Mouse (Mus musculus) frontal cortex, adult 2 months (tissue): ENCODE measurements around the gene Lsamp. TPM values are rescaled to one million over a fixed set of nuclear protein-coding genes. Genes with fewer than 3 reads are reported as not detected.
"Not testable (repeated sequence)": the region's sequence is repeated elsewhere in the genome, so short reads cannot be mapped to it uniquely, and the experiment has no call there.

ENCODE experiments used
- DNase-seq, 2 experiments: peaks; one replicate each; pipeline ENCODE4 v3.0.0; 2022; ENCODE audit warnings: low spot score in 1 of 2; ENCODE audit errors: extremely low spot score in 1 of 2
- polyA plus RNA-seq: library from polyadenylated mRNA; depleted of rRNA; stranded (reverse); fragments of >200 nt; gene quantifications from 2 replicates; pipeline ENCODE4 v1.2.3, GENCODE M21; 2012

Gene Lsamp
- polyA plus RNA-seq, 1 experiment: 96.8 TPM

DNA sequence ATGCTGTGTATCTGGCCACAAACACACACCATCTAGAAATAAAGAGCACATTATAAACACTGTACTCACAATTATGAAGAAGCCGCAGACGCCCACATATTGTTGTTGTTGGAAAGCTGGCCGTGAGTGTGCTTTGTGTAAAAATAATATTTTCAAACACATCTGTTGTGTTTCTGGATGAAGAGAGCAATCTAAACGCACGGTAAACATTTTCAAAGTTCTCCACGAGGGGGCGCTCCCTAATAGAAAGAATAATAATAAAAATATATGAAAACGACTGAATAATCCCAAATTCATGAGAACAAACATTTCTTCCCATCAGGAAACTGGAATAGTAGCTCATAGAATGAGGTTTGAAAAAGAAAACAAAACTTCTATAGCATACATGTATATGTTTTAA, 482.4 kb downstream of the Lsamp start:
- peak in 1 of 2 experiments; percentile 69 for DNase-seq

DNA sequence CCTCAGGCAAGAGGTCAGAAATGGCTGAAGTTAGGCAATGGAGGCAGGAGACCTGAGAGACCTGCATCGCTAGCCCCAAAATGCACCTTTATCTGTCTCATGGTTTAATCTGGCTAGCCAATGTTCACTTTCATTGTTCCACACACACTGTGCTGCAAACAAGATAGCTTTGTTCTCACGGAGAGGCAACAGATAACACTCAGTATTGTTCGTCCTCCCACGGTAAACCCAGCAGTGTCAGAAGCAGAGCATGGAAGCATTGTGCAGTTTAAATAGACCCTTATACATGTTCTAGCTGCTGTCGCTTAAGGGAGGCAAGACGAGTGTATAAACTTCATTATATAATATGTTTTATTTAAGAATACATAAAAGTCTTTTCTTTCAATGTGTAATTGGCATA, 486.8 kb downstream of the Lsamp start:
- DNase-seq: no peak

DNA sequence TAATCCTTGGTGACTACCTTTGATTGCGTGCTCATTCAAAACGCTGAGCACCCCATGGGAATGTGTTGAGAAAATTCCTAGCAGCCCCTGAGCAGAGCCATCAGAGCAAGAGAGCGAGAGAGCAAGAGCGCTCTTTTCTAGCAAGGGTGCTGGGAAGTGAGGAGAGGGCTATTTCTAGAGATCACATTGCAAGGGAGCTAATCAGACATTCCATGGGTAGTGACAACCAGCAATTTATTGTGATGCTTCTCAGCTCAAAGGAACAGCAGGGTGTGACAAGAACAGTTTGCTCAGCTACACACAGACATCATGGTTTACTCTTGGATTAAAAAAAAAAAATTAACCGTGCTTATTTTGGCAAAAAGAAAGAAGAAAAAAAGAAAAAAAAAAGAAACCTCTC, 487.8 kb downstream of the Lsamp start:
- DNase-seq: no peak

DNA sequence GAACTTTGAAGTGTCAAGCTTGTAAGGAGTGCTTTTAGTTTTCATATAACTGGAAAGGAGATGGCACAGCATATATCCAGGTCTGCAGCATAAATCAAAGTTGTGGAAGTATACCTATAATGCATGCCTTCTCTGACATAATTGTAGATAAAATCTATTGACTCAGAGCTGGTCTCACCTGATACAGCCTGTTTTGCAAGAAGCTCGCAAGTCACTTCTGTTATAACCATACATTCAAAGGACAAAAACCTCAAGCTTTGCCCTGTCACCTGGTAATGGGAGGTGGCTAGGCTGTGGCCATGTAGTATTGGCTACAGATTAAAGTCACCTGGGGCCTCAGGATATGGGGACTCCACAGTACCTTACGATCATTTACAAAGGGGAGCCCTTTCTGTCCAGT, 507.4 kb downstream of the Lsamp start:
- no peak for DNase-seq

DNA sequence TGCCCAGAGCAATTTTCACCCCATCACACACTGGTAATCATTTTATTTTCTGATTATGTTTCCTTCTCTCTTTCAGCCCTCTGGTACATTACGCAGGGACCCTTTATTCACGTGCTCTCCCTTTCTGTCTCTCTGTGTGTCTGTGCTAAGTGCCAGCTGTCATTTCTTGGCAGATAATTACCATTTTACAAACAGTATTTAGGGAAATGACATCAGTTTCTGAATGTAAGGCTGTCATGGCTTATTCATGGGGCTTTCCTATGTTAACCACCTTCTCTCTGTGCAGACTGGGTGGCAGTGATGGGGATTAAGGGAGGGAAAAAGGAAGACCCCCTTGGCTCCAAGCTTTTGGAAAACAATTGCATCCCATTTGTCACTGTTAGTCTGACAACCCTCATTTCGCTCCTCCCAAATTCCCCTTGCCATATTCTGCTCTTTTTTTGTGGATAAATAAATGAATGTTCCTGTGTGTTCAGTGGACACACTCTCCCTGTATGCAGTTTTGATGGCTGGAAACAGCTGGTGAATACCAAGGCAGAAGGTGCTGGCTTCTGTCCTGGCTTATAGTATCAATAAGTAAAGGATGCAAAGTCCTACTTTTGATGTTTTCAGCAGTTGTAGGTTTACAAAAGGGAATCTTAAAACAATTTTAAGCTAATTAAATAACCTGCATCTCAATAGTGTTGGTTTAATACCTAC, 520.2 kb downstream of the Lsamp start:
- DNase-seq: no peak

DNA sequence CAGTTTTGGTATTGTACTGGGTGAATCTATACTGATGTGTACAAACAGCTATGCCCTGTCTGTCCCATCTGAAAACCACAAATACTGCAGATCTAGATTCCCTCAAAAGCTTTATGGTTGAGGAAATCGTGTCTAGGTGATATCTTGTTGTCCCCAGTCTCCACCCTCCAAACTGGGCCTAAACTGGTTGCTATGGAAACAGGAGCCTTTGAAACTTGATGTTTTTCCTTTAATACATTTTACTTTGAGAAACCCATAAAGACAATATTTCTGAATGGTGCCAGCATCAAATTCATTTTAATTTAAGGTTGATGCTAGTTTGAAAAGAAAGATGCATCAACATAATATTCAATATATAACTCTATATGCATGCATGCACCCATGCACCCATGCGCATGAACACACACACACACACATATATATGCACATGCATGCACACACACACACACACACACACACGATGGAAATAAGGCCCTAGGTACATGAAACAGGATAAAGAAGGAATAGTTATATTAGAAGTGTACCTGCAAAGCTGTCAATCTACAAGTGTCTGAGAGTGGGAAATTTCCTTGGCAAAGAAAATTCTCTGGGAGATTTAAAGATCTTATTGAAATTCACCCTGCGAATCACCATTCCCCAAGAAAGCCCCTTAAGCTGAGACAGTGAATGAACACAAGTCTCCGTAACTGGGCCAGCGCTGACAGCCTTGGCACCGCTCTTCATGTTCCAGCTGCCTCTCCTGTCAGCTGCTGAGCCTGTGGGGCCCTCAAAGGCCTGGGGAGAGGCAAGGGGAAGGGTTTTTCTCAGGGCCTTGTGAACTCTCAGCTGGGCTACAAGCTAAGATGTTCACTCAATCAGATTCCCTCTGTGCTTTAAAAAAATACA, 525.2 kb downstream of the Lsamp start:
- DNase-seq: peak in 1 of 2 experiments; percentile 45

DNA sequence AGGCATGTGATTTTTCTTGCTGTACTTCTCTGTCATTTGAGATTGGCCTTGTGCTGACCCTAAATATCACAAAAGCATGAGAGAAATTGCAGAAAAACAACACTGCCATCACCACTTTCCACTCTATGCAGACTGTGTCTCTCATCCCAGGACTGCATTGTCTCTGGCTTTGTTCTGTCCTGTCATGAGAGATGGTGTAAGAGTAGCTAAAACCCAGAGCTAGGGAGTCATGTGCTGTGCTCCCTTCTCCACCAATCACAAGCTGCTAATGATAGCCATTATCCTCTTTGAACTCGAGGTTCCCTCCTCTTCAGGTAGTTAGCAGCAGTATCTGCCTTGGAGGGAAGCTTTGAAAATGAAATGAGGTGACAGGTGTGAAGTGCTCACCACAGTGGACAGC, 552.6 kb downstream of the Lsamp start:
- no peak for DNase-seq

DNA sequence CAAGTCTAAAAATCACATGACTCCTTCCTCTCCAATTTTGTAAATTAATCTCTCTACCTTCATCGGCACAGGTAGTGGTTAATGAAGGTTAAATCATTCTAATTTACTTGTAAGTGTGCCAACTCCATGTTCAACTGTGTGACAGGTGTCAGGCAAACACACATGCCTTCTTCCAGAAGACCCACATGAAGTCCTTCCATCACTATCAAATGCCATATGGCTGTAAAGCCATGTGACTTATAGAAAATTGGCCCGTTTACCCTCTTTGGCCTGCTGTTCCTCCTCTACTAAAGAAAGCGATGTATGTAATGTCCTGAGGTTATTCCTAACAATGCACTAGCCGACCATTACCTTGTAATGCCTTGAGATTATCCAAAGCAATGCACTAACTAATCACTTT, 565.5 kb downstream of the Lsamp start:
- no peak for DNase-seq

DNA sequence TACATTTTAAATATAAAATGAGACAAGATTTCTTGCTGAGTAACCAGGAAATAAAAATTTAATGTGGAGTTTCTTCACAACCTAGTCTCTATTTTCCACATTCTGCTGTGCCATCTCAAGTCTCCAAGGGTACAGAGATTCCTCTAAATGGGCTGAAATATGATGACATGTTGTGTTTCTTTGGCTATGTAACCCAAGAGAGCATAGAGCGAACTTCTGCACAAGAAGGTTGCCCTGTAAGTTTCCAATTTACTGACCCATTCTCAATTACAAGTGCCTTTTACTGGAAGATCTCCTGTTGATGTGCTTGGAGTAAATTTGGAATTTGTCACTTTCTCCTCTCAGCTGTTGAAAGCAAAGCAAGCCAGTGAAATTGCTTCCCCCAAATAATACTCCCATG, 571.4 kb downstream of the Lsamp start:
- DNase-seq: no peak

DNA sequence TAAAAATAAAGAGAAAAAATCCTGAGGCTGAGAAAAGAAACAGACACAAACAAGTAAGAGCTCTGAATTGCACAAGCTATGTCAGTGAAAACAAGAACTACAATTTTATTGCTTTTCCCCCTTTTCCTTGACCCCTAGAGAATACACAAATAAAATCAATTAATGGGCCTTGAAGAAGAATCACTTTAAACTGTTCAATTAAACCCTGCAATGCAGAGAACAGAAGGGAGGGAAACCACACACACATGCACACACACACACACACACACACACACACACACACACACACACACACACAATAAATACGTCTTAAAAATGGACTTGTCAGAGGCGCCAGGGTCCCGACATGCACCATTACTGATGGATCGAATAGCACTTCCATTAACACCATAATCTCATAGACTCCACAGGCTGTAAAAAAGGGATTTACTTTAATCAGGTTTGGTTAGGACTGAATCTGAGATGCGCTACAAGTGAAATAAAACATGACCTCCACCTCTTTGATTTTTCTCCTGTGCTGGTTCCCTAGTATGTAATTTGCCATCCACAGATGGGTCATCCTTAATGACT, 573.6 kb downstream of the Lsamp start:
- DNase-seq: no peak

DNA sequence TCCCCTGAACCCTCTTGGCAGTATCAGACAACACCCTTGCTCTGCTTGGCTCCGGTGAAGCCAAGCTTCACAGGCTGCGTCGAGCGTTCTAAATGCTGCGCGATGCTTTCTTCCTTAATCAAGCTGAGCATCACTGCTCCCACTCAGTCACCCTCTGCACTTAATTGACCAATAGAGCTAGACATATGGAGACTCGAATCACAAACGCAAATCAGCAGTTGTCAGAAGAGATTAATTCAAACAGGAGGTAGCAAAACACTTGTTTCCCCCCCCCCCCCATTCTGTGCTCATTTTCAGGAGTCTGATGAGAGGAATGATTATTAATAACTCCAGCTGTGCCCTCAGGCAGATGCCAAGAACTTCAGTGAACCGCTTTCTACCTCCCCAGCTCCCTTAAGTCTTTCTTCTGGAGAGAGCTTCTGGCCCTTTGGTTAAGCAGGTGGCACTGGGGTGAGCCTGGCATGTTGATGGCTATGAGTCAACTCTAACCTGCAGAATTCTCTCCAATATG, 583.3 kb downstream of the Lsamp start:
- no peak for DNase-seq

DNA sequence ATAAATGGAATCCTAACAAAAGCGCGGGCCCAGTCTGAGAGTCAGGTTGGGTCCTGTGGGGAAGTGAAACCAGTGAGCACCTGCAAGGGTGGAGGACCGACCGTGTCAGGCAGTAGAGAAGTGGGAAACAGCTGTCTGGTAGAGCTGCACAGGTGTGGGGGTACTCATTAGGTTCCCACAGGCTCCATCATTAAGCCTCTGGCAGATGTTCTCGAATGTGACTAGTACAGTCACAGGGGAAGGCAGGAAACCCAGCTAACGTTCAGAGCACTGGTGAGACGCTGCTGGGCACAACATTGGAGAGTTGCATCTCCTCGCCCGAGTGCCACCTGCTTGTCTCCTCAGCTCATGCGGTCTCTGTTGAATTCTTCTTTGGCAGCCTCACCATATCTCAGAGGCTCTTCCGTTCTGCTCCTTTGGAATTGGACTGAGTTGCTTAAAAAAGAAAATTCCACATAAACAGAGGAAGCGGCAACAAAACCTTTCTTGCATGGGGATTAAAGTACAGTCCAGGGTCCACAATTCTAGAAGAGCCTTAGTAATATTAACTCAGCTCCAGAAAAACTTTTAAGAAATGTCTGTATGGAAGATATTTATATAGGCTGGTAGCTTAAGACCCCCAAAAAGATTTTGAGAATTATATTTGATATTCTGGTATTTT, 588.1 kb downstream of the Lsamp start:
- DNase-seq: no peak

DNA sequence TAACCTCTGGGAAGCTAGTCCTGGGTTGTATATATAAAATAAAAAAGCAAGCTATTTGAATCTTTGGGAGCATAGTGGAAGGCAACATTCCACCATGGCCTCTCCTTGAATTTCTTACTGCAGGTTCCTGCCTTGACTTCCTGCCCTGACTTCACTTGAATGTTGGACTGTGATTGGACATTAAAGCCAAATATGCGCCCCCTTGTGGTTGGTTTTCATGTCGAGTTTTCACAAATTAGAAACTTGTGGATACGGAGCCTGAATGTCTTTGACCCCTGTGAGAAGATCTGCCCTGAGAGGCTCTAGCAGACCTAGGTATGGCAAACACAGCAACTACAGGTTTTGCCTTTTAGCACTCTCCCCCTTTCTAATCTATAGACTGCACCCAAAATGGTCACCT, 597.9 kb downstream of the Lsamp start:
- no peak for DNase-seq

DNA sequence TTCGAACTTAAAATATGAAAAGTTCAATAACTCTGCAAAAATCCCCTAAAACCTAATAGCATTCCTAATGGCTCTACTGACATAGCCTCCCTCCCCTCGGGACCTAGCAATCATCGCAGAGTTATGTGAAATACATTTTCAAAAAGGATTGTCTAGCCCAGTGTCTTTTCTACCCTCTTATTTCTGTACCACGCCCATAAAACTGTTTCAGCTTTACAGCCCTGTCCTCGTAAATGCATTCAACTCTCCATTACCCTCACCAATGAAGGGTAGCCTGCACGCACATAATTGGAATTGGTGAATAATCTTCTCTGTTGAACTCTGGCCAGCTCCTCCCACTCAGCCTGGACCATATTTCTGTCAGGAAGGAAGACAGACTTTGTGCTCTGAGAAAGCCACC, 609.0 kb downstream of the Lsamp start:
- DNase-seq: no peak

DNA sequence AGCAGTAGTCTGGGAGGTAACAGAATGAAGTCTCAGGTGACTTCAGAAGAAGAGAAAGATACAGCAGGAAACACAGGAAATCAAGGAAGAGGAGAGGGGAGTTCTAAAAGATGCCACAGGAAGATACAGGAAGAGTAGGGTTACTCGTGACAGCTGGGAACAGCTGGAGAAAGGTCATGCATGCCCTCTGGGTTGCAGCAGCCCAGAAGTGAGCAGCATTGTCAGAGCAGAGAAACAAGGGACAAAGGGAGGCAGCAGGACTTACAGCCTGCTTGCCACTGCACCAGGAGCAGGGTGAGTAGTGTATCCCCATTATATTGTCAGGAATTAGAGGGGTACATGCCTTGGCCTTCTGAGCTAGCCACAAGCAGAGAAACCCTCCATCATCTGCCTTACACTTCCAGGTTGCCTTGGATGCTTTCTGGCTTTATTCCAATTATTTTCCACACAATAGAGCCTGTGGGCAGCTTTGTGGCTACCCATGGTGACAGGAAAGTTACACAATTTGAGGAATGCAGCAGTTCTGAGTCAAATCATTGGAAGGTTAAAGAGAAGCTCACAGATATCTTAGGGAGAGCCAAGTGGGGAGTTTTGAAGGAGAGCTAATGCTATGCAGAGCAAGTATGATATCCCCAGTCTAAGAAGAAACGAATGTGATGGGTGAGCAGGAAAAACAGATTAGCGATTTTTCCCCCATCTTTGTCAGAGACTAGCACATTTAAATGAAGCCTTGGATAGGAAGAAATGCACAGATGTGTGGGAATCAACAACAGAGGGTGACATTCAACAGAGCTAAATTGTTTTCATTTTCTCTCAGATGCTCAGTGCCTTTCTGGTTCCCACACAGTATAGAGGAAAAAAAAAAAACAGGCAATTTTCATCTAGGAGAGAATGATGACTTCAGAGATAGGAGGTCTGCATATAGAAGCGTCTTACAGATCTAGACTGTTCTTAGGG, 617.5 kb downstream of the Lsamp start:
- peak; percentile 22 to 50 for DNase-seq

DNA sequence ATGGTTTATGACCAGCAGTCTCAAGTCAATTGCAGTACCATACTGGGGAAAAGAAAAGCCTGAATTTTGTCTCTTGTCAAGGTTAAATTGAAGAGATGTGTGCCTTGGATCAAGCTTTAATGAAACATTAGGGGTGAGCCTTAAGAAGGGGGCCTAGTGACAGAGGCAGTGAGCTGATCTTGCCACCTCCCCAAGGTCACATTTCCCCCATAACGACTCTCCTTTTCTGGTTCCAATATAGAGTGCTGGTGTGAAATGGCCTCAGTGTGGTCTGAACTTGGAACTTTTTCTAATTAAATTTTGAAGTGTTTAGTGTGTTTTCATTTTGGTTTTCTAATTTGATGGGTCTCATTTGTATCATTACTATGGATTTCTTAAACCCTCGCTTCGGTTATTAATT, 623.3 kb downstream of the Lsamp start:
- no peak for DNase-seq

DNA sequence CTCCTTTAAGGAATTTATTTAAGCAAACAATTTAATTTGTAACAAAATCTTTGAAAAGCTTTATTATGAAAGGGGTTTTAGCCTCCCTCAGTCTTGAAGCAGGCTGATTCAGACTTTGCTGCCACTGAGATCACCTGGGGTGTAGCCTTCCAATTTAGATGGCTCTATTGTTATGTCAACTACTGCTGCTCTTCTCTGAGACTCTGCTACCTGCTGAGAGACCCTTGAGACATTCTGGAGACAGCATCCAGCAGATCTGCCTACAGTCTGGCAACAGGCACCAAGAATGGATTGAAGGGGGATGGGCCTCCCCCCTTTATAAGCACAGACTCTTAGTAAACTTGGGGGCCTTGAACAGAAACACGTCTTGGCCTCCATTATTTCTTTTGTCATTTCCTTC, 632.5 kb downstream of the Lsamp start:
- DNase-seq: not testable (repeated sequence)

DNA sequence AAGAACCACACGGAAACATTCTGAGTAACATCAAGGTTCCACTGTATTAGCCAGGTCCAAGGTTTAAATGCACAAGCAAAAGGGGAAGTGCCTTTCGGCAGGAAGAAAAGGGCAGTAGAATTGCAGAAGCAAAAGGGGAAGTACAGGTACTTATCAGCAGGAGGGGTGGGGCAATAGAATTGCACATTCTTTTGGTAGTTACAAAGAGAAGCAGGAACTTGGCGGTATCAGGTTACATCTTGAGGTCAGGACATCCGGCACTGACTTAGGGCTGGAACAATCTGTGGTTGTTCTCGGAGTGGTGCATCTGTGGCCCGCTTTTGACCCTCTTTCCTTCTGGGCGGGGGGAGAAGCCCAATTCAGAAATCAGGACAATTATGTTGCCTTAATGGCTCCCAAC, 636.9 kb downstream of the Lsamp start:
- DNase-seq: not testable (repeated sequence)

DNA sequence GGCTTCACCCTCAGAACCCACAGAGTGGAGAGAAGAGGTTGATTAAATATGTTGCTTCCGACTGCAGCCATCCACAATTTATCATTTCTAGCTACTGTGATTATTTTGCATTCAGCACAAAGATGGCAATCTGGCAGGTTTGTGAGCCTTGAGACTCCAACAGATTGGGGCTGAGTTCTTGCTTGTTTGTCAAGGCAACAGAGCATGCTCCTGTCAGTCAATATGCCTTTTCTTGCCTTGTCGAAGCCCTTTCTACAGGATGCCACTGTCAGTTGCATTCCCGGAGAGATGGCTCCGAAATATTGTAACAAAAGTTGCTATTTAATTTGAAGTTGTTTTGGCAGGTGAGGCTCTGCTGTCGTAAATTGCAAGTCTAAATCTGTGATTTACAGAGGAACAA, 643.0 kb downstream of the Lsamp start:
- no peak for DNase-seq
